Mouse (Mus musculus): ENCODE measurements at regions not wholly inside any gene's neighbourhood (a gene's known extent, or its start where the extent isn't known, plus 50 kb on each side); places are given as distances from the start of the nearest gene placed in this dataset.

GRCm38 (mm10) chr15:7678711-7679110 lies 131.9 kb upstream of the Gdnf start:
- no peak for TF ChIP-seq POLR2A (IDR thresholded peaks at IDR 0.05; ENCODE audit: borderline replicate concordance, insufficient read depth, low read length)
- no peak for TF ChIP-seq CTCF (IDR thresholded peaks at IDR 0.05; ENCODE audit: borderline replicate concordance, insufficient read depth, low read depth, low read length)

All from cerebellum, adult 2 months (tissue).